Mouse (Mus musculus): ENCODE data around the gene Capn12.
"Not testable (repeated sequence)": the region's sequence is repeated elsewhere in the genome, so short reads cannot be mapped to it uniquely, and the experiment has no call there.

Capn12 gene

GRCm38 (mm10) chr7:28877856-28878255, 3.4 kb upstream of the Capn12 start:
- DNase-seq (ENCODE audit: low spot score in 2 of 2): no peak

- DNase-seq (ENCODE audit: low spot score in 2 of 2): no peak
Measured at GRCm38 (mm10) chr7:28879606-28880005, 1.6 kb upstream of the Capn12 start.

- no peak for DNase-seq (ENCODE audit: low spot score in 2 of 2)
Measured at GRCm38 (mm10) chr7:28880554-28880953, 668 bp upstream of the Capn12 start.

- DNase-seq (ENCODE audit: low spot score in 2 of 2): no peak
Measured at GRCm38 (mm10) chr7:28883039-28883438, 1.8 kb downstream of the Capn12 start.

GRCm38 (mm10) chr7:28883704-28884103, 2.5 kb downstream of the Capn12 start:
- DNase-seq (ENCODE audit: low spot score in 2 of 2): not testable (repeated sequence)

- DNase-seq (ENCODE audit: low spot score in 2 of 2): no peak
Measured at GRCm38 (mm10) chr7:28886486-28886885, 5.3 kb downstream of the Capn12 start.

GRCm38 (mm10) chr7:28888701-28889161, 7.5 kb downstream of the Capn12 start:
- no peak for DNase-seq (ENCODE audit: low spot score in 2 of 2)

- DNase-seq (ENCODE audit: low spot score in 2 of 2): no peak
Measured at GRCm38 (mm10) chr7:28892601-28893000, 11.4 kb downstream of the Capn12 start.

GRCm38 (mm10) chr7:28893643-28894265, 12.5 kb downstream of the Capn12 start:
- DNase-seq (ENCODE audit: low spot score in 2 of 2): peak in 1 of 2 experiments; percentile 44

- no peak for DNase-seq (ENCODE audit: low spot score in 2 of 2)
Measured at GRCm38 (mm10) chr7:28894942-28895341, 13.7 kb downstream of the Capn12 start.

- no peak for DNase-seq (ENCODE audit: low spot score in 2 of 2)
Measured at GRCm38 (mm10) chr7:28897661-28898060, 16.4 kb downstream of the Capn12 start.

GRCm38 (mm10) chr7:28899972-28900371, 18.8 kb downstream of the Capn12 start:
- DNase-seq (ENCODE audit: low spot score in 2 of 2): no peak

GRCm38 (mm10) chr7:28901311-28902125, 20.3 kb downstream of the Capn12 start:
- DNase-seq (ENCODE audit: low spot score in 2 of 2): no peak

GRCm38 (mm10) chr7:28902180-28902579, 21.0 kb downstream of the Capn12 start:
- DNase-seq (ENCODE audit: low spot score in 2 of 2): no peak

- peak; percentile 72 to 75 for DNase-seq (ENCODE audit: low spot score in 2 of 2)
Measured at GRCm38 (mm10) chr7:28902809-28903208, 21.6 kb downstream of the Capn12 start.

GRCm38 (mm10) chr7:28903778-28904177, 22.6 kb downstream of the Capn12 start:
- peak; percentile 87 to 91 for DNase-seq (ENCODE audit: low spot score in 2 of 2)

GRCm38 (mm10) chr7:28907195-28907594, 26.0 kb downstream of the Capn12 start:
- no peak for DNase-seq (ENCODE audit: low spot score in 2 of 2)

- no peak for DNase-seq (ENCODE audit: low spot score in 2 of 2)
Measured at GRCm38 (mm10) chr7:28911632-28912031, 30.4 kb downstream of the Capn12 start.

GRCm38 (mm10) chr7:28913171-28913570, 31.9 kb downstream of the Capn12 start:
- DNase-seq (ENCODE audit: low spot score in 2 of 2): no peak

GRCm38 (mm10) chr7:28916491-28916890, 35.3 kb downstream of the Capn12 start:
- no peak for DNase-seq (ENCODE audit: low spot score in 2 of 2)

GRCm38 (mm10) chr7:28917503-28918426, 36.5 kb downstream of the Capn12 start:
- DNase-seq (ENCODE audit: low spot score in 2 of 2): peak in 1 of 2 experiments; percentile 65

- no peak for DNase-seq (ENCODE audit: low spot score in 2 of 2)
Measured at GRCm38 (mm10) chr7:28918540-28918939, 37.3 kb downstream of the Capn12 start.
